Mouse (Mus musculus) frontal cortex, adult (tissue): ENCODE measurements around the gene Nfe2.
"Not testable (repeated sequence)": the region's sequence is repeated elsewhere in the genome, so short reads cannot be mapped to it uniquely, and the experiment has no call there.

Experiments
- ATAC-seq: cut with Nextera tagmentation; 2 replicates; pipeline ENCODE4 v1.9.2; 2017; ENCODE audit warnings: mild to moderate bottlenecking, moderate library complexity, mixed read lengths; ENCODE audit not compliant: low TSS enrichment

The Nfe2 gene

GRCm38 (mm10) chr15:103252660-103253059, 5.5 kb downstream of the Nfe2 start:
- no peak for ATAC-seq

GRCm38 (mm10) chr15:103251595-103251994, 6.6 kb downstream of the Nfe2 start:
- ATAC-seq: no peak

- ATAC-seq: no peak
Observed at GRCm38 (mm10) chr15:103250195-103250740, 7.9 kb downstream of the Nfe2 start.

- ATAC-seq: not testable (repeated sequence)
Observed at GRCm38 (mm10) chr15:103249511-103249910, 8.7 kb downstream of the Nfe2 start.

- ATAC-seq: 0 out of 2 replicates have a peak, but pooled peaks have one; percentile 29
Observed at GRCm38 (mm10) chr15:103248401-103249313, 9.5 kb downstream of the Nfe2 start.

GRCm38 (mm10) chr15:103247782-103248400, 10.3 kb downstream of the Nfe2 start:
- no peak for ATAC-seq

- ATAC-seq: no peak
Observed at GRCm38 (mm10) chr15:103247078-103247781, 11.0 kb downstream of the Nfe2 start.

- ATAC-seq: no peak
Observed at GRCm38 (mm10) chr15:103245616-103246015, 12.6 kb downstream of the Nfe2 start.

GRCm38 (mm10) chr15:103242885-103243284, 15.3 kb downstream of the Nfe2 start:
- no peak for ATAC-seq

- not testable (repeated sequence) for ATAC-seq
Observed at GRCm38 (mm10) chr15:103241071-103242018, 16.9 kb downstream of the Nfe2 start.

- peak; percentile 88 for ATAC-seq
Observed at GRCm38 (mm10) chr15:103240160-103241028, 17.8 kb downstream of the Nfe2 start, which contains the start of gene Hnrnpa1. TSS of gene Hnrnpa1 (plus strand) at chr15:103240432.

- peak; percentile 81 for ATAC-seq
Observed at GRCm38 (mm10) chr15:103239685-103240159, 18.5 kb downstream of the Nfe2 start, which contains the start of gene Cbx5. TSS of gene Cbx5 (minus strand) at chr15:103239816.

GRCm38 (mm10) chr15:103239130-103239684, 19.0 kb downstream of the Nfe2 start:
- ATAC-seq: peak; percentile 83

GRCm38 (mm10) chr15:103237295-103237694, 20.9 kb downstream of the Nfe2 start:
- ATAC-seq: no peak

GRCm38 (mm10) chr15:103233119-103233518, 25.1 kb downstream of the Nfe2 start:
- ATAC-seq: peak; percentile 90

- no peak for ATAC-seq
Observed at GRCm38 (mm10) chr15:103228904-103229303, 29.3 kb downstream of the Nfe2 start.

- no peak for ATAC-seq
Observed at GRCm38 (mm10) chr15:103227572-103227971, 30.6 kb downstream of the Nfe2 start.

GRCm38 (mm10) chr15:103227022-103227421, 31.2 kb downstream of the Nfe2 start:
- no peak for ATAC-seq

GRCm38 (mm10) chr15:103224161-103224560, 34.0 kb downstream of the Nfe2 start:
- no peak for ATAC-seq
